Mouse (Mus musculus) heart, embryonic 13.5 days (tissue): Measurements from ENCODE around the gene Myl10. TPM values are rescaled to one million over a fixed set of nuclear protein-coding genes. Genes with fewer than 3 reads are reported as not detected.
"Not testable (repeated sequence)": the region's sequence is repeated elsewhere in the genome, so short reads cannot be mapped to it uniquely, and the experiment has no call there.

Experiments
- ATAC-seq: fragments of 200-750 bp; cut with Nextera tagmentation; 2 replicates; pipeline ENCODE4 v1.8.0; 2017; ENCODE audit warnings: moderate TSS enrichment; ENCODE audit not compliant: insufficient number of reproducible peaks, low FRiP score, low TSS enrichment; ENCODE audit errors: extremely low read depth
- H3K27ac ChIP-seq: fragments of 300-500 bp; sonication (generic); replicated peaks from 2 replicates; pipeline ENCODE4 v1.5.1; 2015; ENCODE audit warnings: moderate library complexity, mild to moderate bottlenecking, inconsistent platforms
- H3K27me3 ChIP-seq: fragments of 300-500 bp; sonication (generic); replicated peaks from 2 replicates; pipeline ENCODE4 v1.6.1; 2015; ENCODE audit warnings: mild to moderate bottlenecking, inconsistent platforms
- H3K36me3 ChIP-seq: fragments of 300-500 bp; sonication (generic); 2 replicates; pipeline ENCODE4 v1.6.1; 2015; ENCODE audit warnings: mild to moderate bottlenecking, inconsistent platforms
- H3K4me1 ChIP-seq: fragments of 300-500 bp; sonication (generic); 2 replicates; pipeline ENCODE4 v1.6.1; 2015; ENCODE audit warnings: inconsistent platforms
- H3K4me2 ChIP-seq: fragments of 300-500 bp; sonication (generic); 2 replicates; pipeline ENCODE4 v1.6.1; 2015; ENCODE audit warnings: inconsistent platforms, mild to moderate bottlenecking, moderate library complexity
- H3K4me3 ChIP-seq: fragments of 300-500 bp; sonication (generic); 2 replicates; pipeline ENCODE4 v1.5.1; 2015; ENCODE audit warnings: moderate library complexity, mild to moderate bottlenecking, inconsistent platforms
- H3K9ac ChIP-seq: fragments of 300-500 bp; sonication (generic); 2 replicates; pipeline ENCODE4 v1.6.1; 2015; ENCODE audit warnings: inconsistent platforms, mild to moderate bottlenecking, moderate library complexity
- H3K9me3 ChIP-seq: fragments of 300-500 bp; sonication (generic); 2 replicates; pipeline ENCODE4 v1.6.1; 2016; ENCODE audit warnings: inconsistent platforms
- WGBS: fragments of 180-500 bp; shearing (Covaris S2); methylation state at CpG from one replicate; pipeline ENCODE4 v1.1.7; 2015; ENCODE audit warnings: mixed read lengths; 5-methylcytosine and 5-hydroxymethylcytosine counted together
- polyA plus RNA-seq: library from polyadenylated mRNA; unstranded; fragments of >200 nt; fragmentation: Nextera tagmentation; extraction: Ambion mirVana; gene quantifications from 2 replicates; pipeline ENCODE4 v1.2.1, GENCODE M21; 2015

Gene Myl10
- not detected in 2 replicates for polyA plus RNA-seq

DNA sequence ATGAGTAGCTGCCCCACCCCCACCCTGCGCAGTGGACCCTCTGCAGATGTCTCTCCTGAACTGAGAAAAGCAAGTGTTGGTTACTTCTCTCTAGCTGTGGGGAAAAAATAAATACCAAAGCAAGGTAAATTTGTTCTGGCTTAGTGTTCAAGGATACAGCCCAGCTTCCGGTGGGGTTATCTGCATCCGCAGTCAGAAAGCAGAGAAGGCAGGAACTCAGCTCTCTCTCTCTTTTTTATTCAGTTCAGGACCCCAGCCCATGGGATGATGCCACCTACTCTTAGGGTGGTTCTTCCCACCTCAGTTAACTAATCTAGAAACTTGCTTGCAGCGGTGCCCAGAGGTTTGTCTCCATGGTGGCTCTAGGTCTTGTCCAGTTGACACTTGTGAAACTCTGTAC lies at the start of gene Myl10:
TSS of gene Myl10 (plus strand) at position 363 of the 400 bp plus-strand sequence.
- no peak within 1 kb of the TSS for H3K27ac ChIP-seq
- H3K4me3 ChIP-seq = no peak within 1 kb of the TSS
- no peaks in the 10 kb centered on the region for H3K36me3 ChIP-seq
- H3K27me3 ChIP-seq = 0 out of 2 replicates have a peak, but pooled peaks cover 6% of the 10 kb centered on the region
- H3K9ac ChIP-seq = no peak within 1 kb of the TSS
- no peaks in the 10 kb centered on the region for H3K4me1 ChIP-seq
- H3K4me2 ChIP-seq = no peak within 1 kb of the TSS
- WGBS = 77% methylated on average over 4 of the region's 4 CpGs
- H3K9me3 ChIP-seq = no peaks in the 10 kb centered on the region
- ATAC-seq = no peak

DNA sequence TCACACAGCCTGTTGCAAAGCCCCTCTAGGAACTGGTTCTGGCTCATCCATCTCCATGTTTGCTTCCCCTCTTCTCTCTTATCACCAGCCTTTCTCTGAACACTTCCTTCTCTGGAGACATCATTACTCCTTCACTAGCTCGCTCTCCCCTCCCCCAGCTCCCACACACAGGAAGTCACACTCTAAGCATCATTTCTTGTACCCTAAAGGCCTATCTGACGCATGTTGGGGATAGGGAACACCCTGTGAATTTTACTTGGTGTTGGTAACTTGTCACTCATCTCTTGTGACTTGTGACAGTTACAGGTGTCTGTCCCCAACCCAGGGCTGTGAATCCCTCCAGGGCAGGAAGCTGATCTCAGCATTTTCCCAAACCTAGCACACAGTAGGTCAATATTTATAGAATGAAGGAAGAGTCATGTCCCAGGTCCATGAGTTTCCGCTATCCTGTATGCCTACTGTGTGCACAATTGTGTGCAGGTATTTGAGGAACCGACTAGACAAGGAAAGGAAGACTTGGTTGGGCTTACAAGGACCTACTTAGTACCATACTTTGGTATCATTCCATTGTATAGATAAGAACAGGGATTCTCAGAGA lies 46.1 kb upstream of the Myl10 start:
- 76% methylated on average over 4 of the region's 4 CpGs for WGBS
- Histone ChIP-seq H3K27me3 (0 out of 2 replicates have a peak, but pooled peaks cover 6% of the 10 kb centered on the region), H3K4me1 (no peaks in the 10 kb centered on the region), H3K27ac (no peak overlapping the region), H3K9ac (no peak overlapping the region), H3K9me3 (no peaks in the 10 kb centered on the region), H3K4me3 (no peak overlapping the region), H3K4me2 (no peak overlapping the region), H3K36me3 (no peaks in the 10 kb centered on the region)
- no peak for ATAC-seq

DNA sequence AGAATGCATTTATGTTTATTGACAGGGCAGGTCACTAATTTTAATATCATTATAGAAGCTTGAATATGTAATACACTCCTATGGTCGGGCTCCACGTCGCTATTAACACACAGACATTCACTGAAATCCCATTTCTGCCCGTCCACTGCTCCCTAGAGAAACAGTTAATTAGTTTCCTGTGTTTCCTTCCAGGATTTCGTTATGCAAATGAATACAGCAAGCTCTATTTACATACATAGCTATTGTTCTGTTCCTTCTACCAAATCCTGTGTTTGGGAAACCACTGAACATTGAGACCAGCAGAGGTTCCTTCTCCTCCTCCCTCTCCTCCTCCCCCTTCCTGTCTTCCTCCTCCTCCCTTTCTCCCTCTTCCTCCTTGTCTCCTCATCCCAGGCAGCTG lies 43.9 kb upstream of the Myl10 start:
- ATAC-seq = no peak
- Histone ChIP-seq H3K4me3 (no peak overlapping the region), H3K27ac (no peak overlapping the region), H3K4me1 (no peaks in the 10 kb centered on the region), H3K27me3 (0 out of 2 replicates have a peak, but pooled peaks cover 4% of the 10 kb centered on the region), H3K9me3 (no peaks in the 10 kb centered on the region), H3K9ac (no peak overlapping the region), H3K36me3 (no peaks in the 10 kb centered on the region), H3K4me2 (no peak overlapping the region)
- 72% methylated on average over 5 of the region's 5 CpGs for WGBS

DNA sequence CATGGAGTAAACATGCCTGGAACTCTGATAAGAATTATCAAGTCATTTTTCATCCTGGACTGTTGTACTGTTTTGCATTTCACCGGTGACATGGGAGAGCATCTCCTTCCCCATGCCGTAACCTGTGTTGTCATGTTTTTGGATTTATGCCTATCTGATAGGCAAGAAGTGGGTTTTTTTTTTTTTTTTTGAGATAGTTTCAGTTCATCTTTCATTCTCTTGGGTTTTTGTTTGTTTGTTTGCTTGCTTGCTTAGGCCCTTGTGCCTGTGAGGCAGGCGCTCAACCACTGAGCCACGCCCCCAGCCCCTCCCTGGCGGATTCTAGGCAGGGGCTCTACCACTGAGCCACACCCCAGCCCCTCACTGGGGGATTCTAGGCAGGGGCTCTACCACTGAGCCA lies 43.3 kb upstream of the Myl10 start:
- H3K9ac ChIP-seq = no peak overlapping the region
- no peaks in the 10 kb centered on the region for H3K4me1 ChIP-seq
- no peaks in the 10 kb centered on the region for H3K27me3 ChIP-seq
- H3K4me3 ChIP-seq = no peak overlapping the region
- H3K27ac ChIP-seq = no peak overlapping the region
- H3K4me2 ChIP-seq = no peak overlapping the region
- no peak for ATAC-seq
- H3K9me3 ChIP-seq = no peaks in the 10 kb centered on the region
- no peaks in the 10 kb centered on the region for H3K36me3 ChIP-seq
- 77% methylated on average over 5 of the region's 5 CpGs for WGBS

DNA sequence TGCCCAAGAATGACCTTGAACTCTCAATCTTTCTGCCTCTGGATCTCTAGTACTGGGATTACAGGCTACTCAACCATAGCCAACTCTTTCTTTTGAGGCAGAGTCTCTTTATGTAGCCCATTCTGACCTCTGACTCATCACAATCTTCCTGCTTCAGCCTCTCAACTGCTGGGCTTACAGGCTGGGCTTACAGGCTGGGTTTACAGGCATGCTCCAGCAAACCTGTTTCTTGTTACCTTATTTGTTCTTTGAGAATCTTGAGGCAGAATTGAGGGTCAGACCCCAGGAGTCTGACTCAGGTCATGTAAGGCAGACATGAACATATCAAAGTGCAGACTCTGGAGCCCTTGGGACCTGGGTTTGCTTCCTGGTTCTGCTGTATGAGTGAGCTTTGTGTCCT lies 38.5 kb upstream of the Myl10 start:
- H3K36me3 ChIP-seq = no peaks in the 10 kb centered on the region
- ATAC-seq = no peak
- H3K27ac ChIP-seq = no peak overlapping the region
- no peaks in the 10 kb centered on the region for H3K9me3 ChIP-seq
- no peak overlapping the region for H3K9ac ChIP-seq
- H3K4me3 ChIP-seq = no peak overlapping the region
- no peaks in the 10 kb centered on the region for H3K4me1 ChIP-seq
- H3K27me3 ChIP-seq = no peaks in the 10 kb centered on the region
- H3K4me2 ChIP-seq = no peak overlapping the region

DNA sequence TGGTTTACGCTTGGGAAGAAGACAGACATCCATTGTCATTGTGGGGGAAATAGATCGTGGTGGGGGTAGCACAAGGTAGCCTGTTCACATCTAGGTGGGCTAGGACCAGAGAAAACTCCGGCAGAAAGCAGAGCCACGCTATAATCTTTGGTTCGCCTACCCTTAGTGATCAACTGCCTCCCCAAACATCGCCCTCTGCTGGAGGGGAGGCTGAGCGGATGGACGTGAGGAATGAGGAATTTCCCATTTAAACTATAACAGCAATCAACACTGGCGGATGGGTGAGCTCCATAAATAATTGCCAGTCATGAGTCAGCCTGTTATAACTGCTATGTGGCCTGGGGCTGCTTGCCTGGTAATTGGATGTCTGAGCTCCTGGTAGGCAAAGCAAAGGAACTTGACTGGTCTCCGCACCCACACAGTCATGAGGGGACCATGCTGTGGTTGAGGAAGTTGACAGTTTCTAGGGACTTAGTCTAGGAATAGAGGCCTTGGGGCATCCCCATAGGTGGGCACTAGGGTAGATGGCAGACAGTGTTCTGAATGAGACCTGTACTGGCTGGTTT lies 36.0 kb upstream of the Myl10 start:
- Histone ChIP-seq H3K4me2 (no peak overlapping the region), H3K9ac (no peak overlapping the region), H3K27me3 (no peaks in the 10 kb centered on the region), H3K4me3 (no peak overlapping the region), H3K4me1 (no peaks in the 10 kb centered on the region), H3K27ac (no peak overlapping the region), H3K36me3 (no peaks in the 10 kb centered on the region), H3K9me3 (no peaks in the 10 kb centered on the region)
- no peak for ATAC-seq
- 65% methylated on average over 10 of the region's 10 CpGs for WGBS

DNA sequence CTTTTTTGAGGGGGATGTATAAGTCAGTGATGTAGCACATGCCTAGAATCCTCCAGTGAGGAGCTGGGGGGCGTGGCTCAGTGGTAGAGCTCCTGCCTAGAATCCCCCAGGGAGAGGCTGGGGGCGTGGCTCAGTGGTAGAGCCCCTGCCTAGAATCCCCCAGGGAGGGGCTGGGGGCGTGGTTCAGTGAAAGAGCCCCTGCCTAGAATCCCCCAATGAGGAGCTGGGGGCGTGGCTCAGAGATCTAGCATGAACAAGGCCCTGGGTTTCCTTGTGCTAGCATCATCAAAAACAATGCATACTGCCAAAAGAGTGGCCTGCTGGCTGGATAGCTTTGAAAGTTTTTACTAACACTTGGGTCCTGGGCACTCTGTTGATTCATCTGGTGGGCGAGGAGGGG lies 32.2 kb upstream of the Myl10 start:
- peaks cover 22% of the 10 kb centered on the region for H3K27me3 ChIP-seq
- not testable (repeated sequence) for H3K9me3 ChIP-seq, H3K4me3 ChIP-seq, H3K4me1 ChIP-seq, ATAC-seq, H3K27ac ChIP-seq, H3K4me2 ChIP-seq, H3K36me3 ChIP-seq, H3K9ac ChIP-seq
- 65% methylated on average over 5 of the region's 5 CpGs for WGBS

DNA sequence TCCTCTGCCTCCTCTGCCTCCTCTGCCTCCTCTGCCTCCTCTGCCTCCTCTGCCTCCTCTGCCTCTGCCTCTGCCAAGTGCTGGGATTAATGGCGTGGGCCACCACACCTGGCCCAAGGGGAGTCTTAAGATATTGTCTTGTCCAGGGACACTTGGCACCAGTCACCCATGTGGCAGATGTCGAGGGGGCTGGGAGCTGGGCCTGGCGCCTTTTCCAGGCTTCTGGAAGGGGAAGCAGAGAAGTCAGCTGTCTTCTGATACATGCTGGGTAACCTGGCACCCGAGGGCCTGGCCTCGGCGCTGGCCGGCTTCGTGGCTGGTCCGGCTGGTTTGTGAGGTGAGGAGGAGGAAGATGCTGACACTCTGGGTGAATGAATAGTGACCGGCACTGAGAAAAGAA lies 30.7 kb upstream of the Myl10 start:
- Histone ChIP-seq H3K27ac (no peak overlapping the region), H3K9ac (no peak overlapping the region), H3K4me2 (no peak overlapping the region), H3K4me1 (no peaks in the 10 kb centered on the region), H3K27me3 (peaks cover 34% of the 10 kb centered on the region), H3K4me3 (no peak overlapping the region), H3K36me3 (no peaks in the 10 kb centered on the region), H3K9me3 (no peaks in the 10 kb centered on the region)
- ATAC-seq = no peak
- 79% methylated on average over 10 of the region's 10 CpGs for WGBS

DNA sequence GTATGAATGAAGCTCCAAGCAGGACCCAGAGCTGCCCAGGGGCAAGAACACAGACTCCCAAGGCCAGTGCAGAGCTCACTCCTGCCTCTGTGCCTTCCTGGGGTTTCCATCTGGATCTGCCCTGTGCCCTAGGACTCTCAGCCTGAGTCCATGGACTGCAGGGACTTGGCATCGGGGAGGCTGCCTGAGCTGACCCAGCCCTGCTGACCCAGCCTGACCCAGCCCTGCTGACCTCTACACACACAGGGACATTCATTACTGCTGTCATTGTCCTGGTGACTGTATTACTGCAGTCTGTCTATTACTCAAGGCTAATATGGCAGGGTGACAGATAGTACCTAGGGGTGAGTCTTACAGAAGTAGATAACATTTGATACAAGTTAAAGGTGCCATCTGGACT lies 30.1 kb upstream of the Myl10 start:
- no peaks in the 10 kb centered on the region for H3K4me1 ChIP-seq
- H3K36me3 ChIP-seq = no peaks in the 10 kb centered on the region
- ATAC-seq = no peak
- H3K27me3 ChIP-seq = peaks cover 37% of the 10 kb centered on the region
- 61% methylated on average over 1 of the region's 1 CpGs for WGBS
- H3K27ac ChIP-seq = no peak overlapping the region
- no peak overlapping the region for H3K9ac ChIP-seq
- H3K4me3 ChIP-seq = no peak overlapping the region
- H3K9me3 ChIP-seq = no peaks in the 10 kb centered on the region
- no peak overlapping the region for H3K4me2 ChIP-seq

DNA sequence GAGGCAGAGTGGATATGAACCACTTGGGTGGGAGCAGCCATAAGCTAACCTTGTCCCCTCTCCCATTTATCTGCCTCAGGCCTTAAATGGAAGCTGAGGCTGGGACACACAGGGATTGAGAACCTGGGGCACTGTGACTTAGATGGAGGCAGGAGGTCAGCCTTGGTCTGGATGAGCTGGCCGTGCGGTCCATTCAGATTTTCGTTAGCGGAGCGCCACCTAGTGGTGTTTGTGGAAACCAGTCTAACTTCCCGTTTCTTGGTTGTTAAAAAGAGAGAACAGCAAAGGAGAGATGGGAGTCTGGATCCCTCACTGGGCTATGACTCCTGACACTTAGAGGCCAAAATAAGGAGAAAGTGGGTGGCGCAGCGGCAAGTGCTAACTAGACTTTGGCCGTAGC lies 28.4 kb upstream of the Myl10 start:
- no peaks in the 10 kb centered on the region for H3K9me3 ChIP-seq
- WGBS = 5% methylated on average over 9 of the region's 9 CpGs
- H3K27me3 ChIP-seq = peaks cover 42% of the 10 kb centered on the region
- ATAC-seq = no peak
- H3K9ac ChIP-seq = no peak overlapping the region
- no peak overlapping the region for H3K4me3 ChIP-seq
- H3K4me2 ChIP-seq = no peak overlapping the region
- no peaks in the 10 kb centered on the region for H3K36me3 ChIP-seq
- no peak overlapping the region for H3K27ac ChIP-seq
- H3K4me1 ChIP-seq = 0 out of 2 replicates have a peak, but pooled peaks cover 5% of the 10 kb centered on the region

DNA sequence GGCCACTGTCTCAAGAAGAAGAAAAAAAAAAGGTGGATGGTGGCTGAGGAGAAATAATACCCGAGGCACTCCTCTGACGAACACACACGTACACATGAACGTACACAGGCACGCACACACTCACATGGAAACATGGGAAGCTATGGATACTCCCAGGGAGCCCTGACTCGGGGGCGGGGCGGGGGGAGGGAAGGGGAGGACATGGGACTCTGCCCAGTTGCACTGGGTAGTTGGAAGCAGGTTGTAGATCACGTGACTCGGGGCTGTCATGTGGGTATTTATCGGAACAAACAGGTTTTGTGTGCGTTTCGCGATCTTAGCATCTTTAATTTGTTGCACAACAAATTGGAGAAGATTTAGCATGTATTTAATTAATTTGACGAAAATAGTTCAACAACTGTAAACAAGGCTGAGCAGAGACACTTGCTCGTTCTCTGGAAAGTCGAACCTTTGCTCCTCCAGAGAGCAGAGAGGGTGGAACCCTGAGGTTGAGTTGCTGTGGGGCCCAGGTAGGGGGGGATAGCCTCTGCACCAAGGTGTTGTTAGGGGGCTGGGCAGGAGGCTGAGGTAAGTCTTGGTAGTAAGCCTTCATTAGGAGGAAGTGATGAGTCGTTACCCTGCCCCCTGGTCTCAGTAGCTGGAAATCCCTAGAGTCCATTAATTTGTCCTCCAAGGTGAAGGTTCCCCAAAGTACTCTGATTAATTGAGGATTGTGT lies 16.5 kb upstream of the Myl10 start:
- Histone ChIP-seq H3K4me2 (no peak overlapping the region), H3K4me3 (no peak overlapping the region), H3K27me3 (peaks cover 6% of the 10 kb centered on the region; the same call in 1 of the 2 replicates), H3K9ac (no peak overlapping the region), H3K27ac (no peak overlapping the region), H3K9me3 (peaks cover 10% of the 10 kb centered on the region; the same call in 1 of the 2 replicates), H3K4me1 (no peaks in the 10 kb centered on the region), H3K36me3 (no peaks in the 10 kb centered on the region)
- WGBS = 77% methylated on average over 18 of the region's 18 CpGs
- ATAC-seq = no peak
